Mouse (Mus musculus): ENCODE results near the gene Usp32. TPM values are rescaled to one million over a fixed set of nuclear protein-coding genes. Genes with fewer than 3 reads are reported as not detected.

Gene Usp32
- total and polyA plus RNA-seq, 2 experiments from 2014 or later: 2.3 to 20.7 TPM

- Histone ChIP-seq H3K9ac (replicated peaks; ENCODE audit: low read depth, low read length) (no peak overlapping the region), H3K4me2 (ENCODE audit: low read depth, low read length) (no peak overlapping the region), H3K27me3 (ENCODE audit: control insufficient read depth, insufficient read depth, low read length) (no peaks in the 10 kb centered on the region), H3K4me3 (ENCODE audit: low read depth, low read length) (no peak overlapping the region), H3K36me3 (replicated peaks; ENCODE audit: control insufficient read depth, insufficient read depth, low read length) (peaks cover 6% of the 10 kb centered on the region; the same call in 1 of the 2 replicates), H3K27ac (ENCODE audit: low read depth) (no peak overlapping the region), H3K9me3 (replicated peaks; ENCODE audit: control insufficient read depth, low read length) (no peaks in the 10 kb centered on the region), H3K4me1 (ENCODE audit: control insufficient read depth, insufficient read depth) (no peaks in the 10 kb centered on the region)
- DNase-seq (ENCODE audit: low spot score) (no peak), ATAC-seq (ENCODE audit: insufficient read depth, low read depth) (no peak)
- TF ChIP-seq EP300 (IDR thresholded peaks at IDR 0.05; ENCODE audit: low read depth) (no peak), CTCF (IDR thresholded peaks at IDR 0.05; ENCODE audit: low read depth) (no peak)
- WGBS: 91% methylated on average over 3 of the region's 3 CpGs
These were observed 32.7 kb downstream of the Usp32 start for GRCm38 (mm10) chr11:85107217-85107616.

- no peak overlapping the region for H3K9ac ChIP-seq (replicated peaks; ENCODE audit: low read depth, low read length)
These were observed 34.1 kb downstream of the Usp32 start for GRCm38 (mm10) chr11:85105836-85106235.

DNA sequence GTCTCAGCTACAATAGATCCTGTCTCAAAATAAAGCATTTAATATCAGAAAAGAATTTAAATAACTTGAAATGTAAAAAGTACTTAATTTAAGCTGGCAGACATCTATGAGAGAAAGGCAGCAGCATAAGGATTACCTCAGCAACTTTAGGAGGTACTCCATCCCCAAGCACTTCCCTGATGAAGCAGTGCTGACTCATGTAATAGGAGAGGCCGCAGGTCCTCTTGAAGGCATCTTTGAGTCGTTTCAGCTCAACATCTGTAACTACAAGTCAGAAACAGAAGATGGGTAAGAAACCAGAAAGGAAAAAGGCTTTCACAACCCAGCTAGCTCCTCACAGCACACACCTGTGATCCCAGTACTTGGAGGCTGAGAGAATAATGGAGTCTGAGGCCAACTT, 36.2 kb downstream of the Usp32 start:
- no peak overlapping the region for H3K9ac ChIP-seq (replicated peaks; ENCODE audit: low read depth, low read length)
- DNase-seq (ENCODE audit: low spot score): no peak
- H3K4me1 ChIP-seq (ENCODE audit: control insufficient read depth, insufficient read depth): no peaks in the 10 kb centered on the region
- no peak overlapping the region for H3K4me3 ChIP-seq (ENCODE audit: low read depth, low read length)
- no peak overlapping the region for H3K27ac ChIP-seq (ENCODE audit: low read depth)
- H3K36me3 ChIP-seq (replicated peaks; ENCODE audit: control insufficient read depth, insufficient read depth, low read length): no peaks in the 10 kb centered on the region
- no peak overlapping the region for H3K4me2 ChIP-seq (ENCODE audit: low read depth, low read length)
- H3K9me3 ChIP-seq (replicated peaks; ENCODE audit: control insufficient read depth, low read length): no peaks in the 10 kb centered on the region
- WGBS: 50% methylated on average over 2 of the region's 2 CpGs
- no peaks in the 10 kb centered on the region for H3K27me3 ChIP-seq (ENCODE audit: control insufficient read depth, insufficient read depth, low read length)
- no peak for ATAC-seq (ENCODE audit: insufficient read depth, low read depth)
- no peak for TF ChIP-seq EP300 (IDR thresholded peaks at IDR 0.05; ENCODE audit: low read depth)
- TF ChIP-seq CTCF (IDR thresholded peaks at IDR 0.05; ENCODE audit: low read depth): no peak

More at GRCm38 (mm10) chr11:85105836-85106235, 34.1 kb downstream of the Usp32 start:
- Histone ChIP-seq H3K27ac (ENCODE audit: low read depth) (no peak overlapping the region), H3K36me3 (replicated peaks; ENCODE audit: control insufficient read depth, insufficient read depth, low read length) (0 out of 2 replicates have a peak, but pooled peaks cover 1% of the 10 kb centered on the region), H3K9me3 (replicated peaks; ENCODE audit: control insufficient read depth, low read length) (no peaks in the 10 kb centered on the region), H3K27me3 (ENCODE audit: control insufficient read depth, insufficient read depth, low read length) (no peaks in the 10 kb centered on the region), H3K4me3 (ENCODE audit: low read depth, low read length) (no peak overlapping the region), H3K4me2 (ENCODE audit: low read depth, low read length) (no peak overlapping the region), H3K4me1 (ENCODE audit: control insufficient read depth, insufficient read depth) (no peaks in the 10 kb centered on the region)
- DNase-seq (ENCODE audit: low spot score) (no peak), ATAC-seq (ENCODE audit: insufficient read depth, low read depth) (no peak)
- WGBS: 88% methylated on average over 2 of the region's 2 CpGs
- TF ChIP-seq EP300 (IDR thresholded peaks at IDR 0.05; ENCODE audit: low read depth): no peak
- TF ChIP-seq CTCF (IDR thresholded peaks at IDR 0.05; ENCODE audit: low read depth): no peak

DNA sequence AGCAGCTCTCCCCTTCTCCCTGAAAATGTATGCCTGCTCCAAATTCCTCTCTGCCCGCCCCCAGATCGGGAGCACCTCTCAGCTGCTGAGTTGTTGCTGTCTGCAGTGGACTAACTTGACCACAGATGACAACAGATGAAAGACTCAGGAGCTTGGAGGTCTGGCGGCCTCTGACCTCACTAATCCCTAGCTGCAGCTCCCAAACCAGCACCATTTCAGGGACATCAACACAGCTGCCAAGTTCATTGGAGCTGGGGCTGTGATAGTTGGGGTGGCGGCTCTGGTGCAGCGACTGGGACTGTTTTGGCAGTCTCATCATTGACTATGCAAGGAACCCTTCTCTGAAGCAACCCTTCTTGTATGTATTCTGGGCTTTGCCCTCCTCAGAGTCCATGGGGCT, 44.8 kb downstream of the Usp32 start:
- TF ChIP-seq EP300 (IDR thresholded peaks at IDR 0.05; ENCODE audit: low read depth) (no peak), CTCF (IDR thresholded peaks at IDR 0.05; ENCODE audit: low read depth) (no peak)
- Histone ChIP-seq H3K9me3 (replicated peaks; ENCODE audit: control insufficient read depth, low read length) (no peaks in the 10 kb centered on the region), H3K27ac (ENCODE audit: low read depth) (no peak overlapping the region), H3K4me2 (ENCODE audit: low read depth, low read length) (no peak overlapping the region), H3K4me1 (ENCODE audit: control insufficient read depth, insufficient read depth) (no peaks in the 10 kb centered on the region), H3K36me3 (replicated peaks; ENCODE audit: control insufficient read depth, insufficient read depth, low read length) (no peaks in the 10 kb centered on the region), H3K9ac (replicated peaks; ENCODE audit: low read depth, low read length) (no peak overlapping the region), H3K4me3 (ENCODE audit: low read depth, low read length) (no peak overlapping the region), H3K27me3 (ENCODE audit: control insufficient read depth, insufficient read depth, low read length) (no peaks in the 10 kb centered on the region)
- DNase-seq (ENCODE audit: low spot score) (no peak), ATAC-seq (ENCODE audit: insufficient read depth, low read depth) (no peak)
- 64% methylated on average over 5 of the region's 5 CpGs for WGBS

GRCm38 (mm10) chr11:85086253-85086652, 53.7 kb downstream of the Usp32 start:
- ATAC-seq (ENCODE audit: insufficient read depth, low read depth) (no peak), DNase-seq (ENCODE audit: low spot score) (no peak)
- Histone ChIP-seq H3K27ac (ENCODE audit: low read depth) (no peak overlapping the region), H3K27me3 (ENCODE audit: control insufficient read depth, insufficient read depth, low read length) (no peaks in the 10 kb centered on the region), H3K4me2 (ENCODE audit: low read depth, low read length) (no peak overlapping the region), H3K4me1 (ENCODE audit: control insufficient read depth, insufficient read depth) (no peaks in the 10 kb centered on the region), H3K4me3 (ENCODE audit: low read depth, low read length) (no peak overlapping the region), H3K9ac (replicated peaks; ENCODE audit: low read depth, low read length) (no peak overlapping the region), H3K9me3 (replicated peaks; ENCODE audit: control insufficient read depth, low read length) (no peaks in the 10 kb centered on the region), H3K36me3 (replicated peaks; ENCODE audit: control insufficient read depth, insufficient read depth, low read length) (peaks cover 4% of the 10 kb centered on the region)
- TF ChIP-seq CTCF (IDR thresholded peaks at IDR 0.05; ENCODE audit: low read depth): no peak
- TF ChIP-seq EP300 (IDR thresholded peaks at IDR 0.05; ENCODE audit: low read depth): no peak

- Histone ChIP-seq H3K27ac (ENCODE audit: low read depth) (no peak overlapping the region), H3K4me3 (ENCODE audit: low read depth, low read length) (no peak overlapping the region), H3K36me3 (replicated peaks; ENCODE audit: control insufficient read depth, insufficient read depth, low read length) (no peaks in the 10 kb centered on the region), H3K4me2 (ENCODE audit: low read depth, low read length) (no peak overlapping the region), H3K9me3 (replicated peaks; ENCODE audit: control insufficient read depth, low read length) (no peaks in the 10 kb centered on the region), H3K27me3 (ENCODE audit: control insufficient read depth, insufficient read depth, low read length) (no peaks in the 10 kb centered on the region), H3K9ac (replicated peaks; ENCODE audit: low read depth, low read length) (no peak overlapping the region), H3K4me1 (ENCODE audit: control insufficient read depth, insufficient read depth) (no peaks in the 10 kb centered on the region)
- TF ChIP-seq CTCF (IDR thresholded peaks at IDR 0.05; ENCODE audit: low read depth): no peak
- no peak for TF ChIP-seq EP300 (IDR thresholded peaks at IDR 0.05; ENCODE audit: low read depth)
- ATAC-seq (ENCODE audit: insufficient read depth, low read depth) (no peak), DNase-seq (ENCODE audit: low spot score) (no peak)
- 97% methylated on average over 4 of the region's 4 CpGs for WGBS
These were observed 72.1 kb downstream of the Usp32 start for GRCm38 (mm10) chr11:85067871-85068270.

Data from heart, postnatal 0 days (tissue).